Mouse (Mus musculus): Measurements from ENCODE around the gene Zfp566. TPM values are rescaled to one million over a fixed set of nuclear protein-coding genes. Genes with fewer than 3 reads are reported as not detected.
A peak's percentile ranks its signal among the peaks of the same experiment; 100 is the strongest.
"Not testable (repeated sequence)": the region's sequence is repeated elsewhere in the genome, so short reads cannot be mapped to it uniquely, and the experiment has no call there.

Zfp566 gene
- total RNA-seq (2021): 1 to 10 TPM; 2.2 to 2.6 TPM
- 1.5 and 1.6 TPM in 2 replicates for polyA plus RNA-seq (2012; rRNA removed)
- long read RNA-seq, partial matches to known transcripts: 0 of 1 reads
- long read RNA-seq, other reads (novel, unspliced or antisense): 0 of 1 reads

DNA sequence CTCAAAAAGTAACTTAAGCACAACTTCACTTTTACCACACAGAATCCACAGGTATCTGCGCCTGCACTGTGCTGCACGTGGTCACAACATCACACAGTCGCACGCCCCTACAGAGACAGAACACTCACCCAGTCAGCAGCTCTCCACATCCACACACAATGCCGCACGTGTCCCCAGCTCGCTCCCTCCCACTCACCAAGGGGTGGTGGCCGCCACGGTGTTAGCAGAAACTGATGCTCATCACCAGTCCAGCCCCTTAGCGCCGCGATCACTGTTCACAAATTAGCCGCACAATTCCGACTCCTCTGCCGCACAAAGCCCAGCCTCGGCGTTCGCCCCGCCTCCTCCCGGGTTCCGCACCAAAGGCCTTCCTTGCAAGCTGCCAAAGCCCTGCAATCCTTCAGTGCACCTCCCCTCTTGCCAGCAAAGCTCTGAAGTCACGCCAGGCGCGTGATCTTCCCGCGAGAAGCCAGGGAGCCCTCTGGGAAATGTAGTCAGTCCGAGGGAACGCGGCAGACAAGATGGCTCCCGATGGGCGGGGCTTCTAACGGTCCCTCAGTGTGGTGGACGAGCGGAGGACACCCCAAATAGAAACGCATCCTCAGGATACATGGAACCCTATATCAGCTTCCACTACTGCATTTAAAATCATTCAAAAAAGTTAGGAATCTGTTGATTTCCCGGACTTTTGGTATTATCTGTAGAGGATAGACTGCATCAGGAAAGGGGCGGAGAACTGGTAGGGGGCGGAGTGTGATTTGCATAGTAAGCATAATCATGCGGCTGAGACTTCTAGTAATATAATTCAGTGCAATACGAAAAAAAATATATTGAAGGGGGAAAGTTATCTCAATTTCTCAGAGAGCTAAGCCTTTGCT lies at the start of gene Zfp566, which contains the start of gene Gm26920:
Gene Zfp566 (minus strand): TSS at position 436 of the 878 bp plus-strand sequence.
Gene Gm26920 (minus strand): TSS at position 319 of the 878 bp plus-strand sequence.
- peak; percentile 98 for DNase-seq

DNA sequence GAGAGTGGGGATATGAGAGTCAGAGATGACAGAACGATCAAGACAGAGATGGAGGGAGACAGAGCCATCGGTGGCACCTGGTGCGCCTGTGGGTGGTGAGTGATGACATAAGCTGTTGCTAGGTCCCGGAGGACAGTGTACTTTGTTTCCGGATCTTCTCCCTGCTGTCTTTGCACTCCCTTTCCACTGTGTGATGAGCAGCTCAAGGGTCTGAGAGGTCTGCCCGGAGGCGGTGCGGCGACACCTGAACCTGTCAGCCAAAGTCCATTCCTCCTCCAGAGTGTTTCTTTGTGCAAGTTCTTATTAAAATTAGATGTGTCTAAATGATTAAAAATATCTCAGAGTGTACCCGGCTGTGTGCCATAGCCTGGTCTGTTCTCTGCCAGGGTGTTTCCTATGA lies 46.5 kb upstream of the Zfp566 start:
- DNase-seq: no peak

DNA sequence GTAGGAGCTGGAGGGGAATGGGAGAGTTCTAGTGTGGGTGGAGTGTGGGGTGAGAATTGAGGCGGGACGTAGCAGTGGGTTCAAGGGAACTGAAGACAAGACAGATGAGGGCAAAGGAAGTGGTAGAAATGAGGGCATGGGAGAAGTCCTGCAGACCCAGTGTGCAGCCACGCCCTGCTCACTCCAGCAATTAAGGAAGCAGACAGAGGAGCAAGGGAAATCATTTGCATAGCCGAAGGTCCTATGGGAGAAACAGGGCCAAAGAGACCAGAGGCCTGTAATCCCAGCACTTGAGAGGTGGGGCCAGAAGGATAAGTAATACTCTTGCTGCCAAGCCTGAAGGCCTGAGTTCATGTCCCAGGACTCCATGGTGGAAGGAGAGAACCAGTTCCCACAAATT lies 42.1 kb upstream of the Zfp566 start:
- no peak for DNase-seq

DNA sequence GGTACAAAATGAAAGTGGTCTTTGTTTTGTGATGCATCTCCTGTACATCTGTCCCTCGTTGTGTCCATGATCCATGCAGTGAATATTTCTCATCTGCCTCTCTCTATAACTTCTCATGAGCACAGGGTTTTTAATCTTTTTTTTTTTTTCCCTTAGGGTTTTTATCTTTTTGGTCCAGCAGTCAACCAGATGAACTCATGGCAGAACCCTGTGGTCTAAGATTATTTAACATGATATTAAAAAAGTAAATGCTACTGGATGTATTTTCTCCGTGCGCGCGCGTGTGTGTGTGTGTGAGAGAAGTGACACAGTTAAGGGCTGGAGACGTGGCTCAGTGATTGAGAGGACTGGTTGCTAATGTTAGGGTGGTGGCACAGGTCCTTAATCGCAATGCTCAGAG lies 39.6 kb upstream of the Zfp566 start:
- DNase-seq: no peak

DNA sequence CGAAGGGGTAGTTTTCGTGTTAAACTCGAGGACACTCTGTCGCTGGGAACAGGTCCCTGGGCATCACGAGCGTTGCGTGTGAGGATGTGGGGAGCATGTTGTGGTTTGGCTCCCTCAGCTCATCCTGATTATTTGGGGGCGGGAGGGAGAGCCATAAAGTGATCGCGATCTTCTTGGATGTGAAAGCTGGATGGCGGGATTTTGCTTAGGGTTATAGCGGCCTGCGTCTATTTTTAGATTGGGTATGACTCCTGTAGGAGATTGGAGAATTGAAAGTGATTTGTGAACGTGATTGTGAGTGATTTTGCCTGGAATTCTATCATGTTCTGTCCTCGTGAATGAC lies 31.8 kb upstream of the Zfp566 start:
- no peak for DNase-seq

DNA sequence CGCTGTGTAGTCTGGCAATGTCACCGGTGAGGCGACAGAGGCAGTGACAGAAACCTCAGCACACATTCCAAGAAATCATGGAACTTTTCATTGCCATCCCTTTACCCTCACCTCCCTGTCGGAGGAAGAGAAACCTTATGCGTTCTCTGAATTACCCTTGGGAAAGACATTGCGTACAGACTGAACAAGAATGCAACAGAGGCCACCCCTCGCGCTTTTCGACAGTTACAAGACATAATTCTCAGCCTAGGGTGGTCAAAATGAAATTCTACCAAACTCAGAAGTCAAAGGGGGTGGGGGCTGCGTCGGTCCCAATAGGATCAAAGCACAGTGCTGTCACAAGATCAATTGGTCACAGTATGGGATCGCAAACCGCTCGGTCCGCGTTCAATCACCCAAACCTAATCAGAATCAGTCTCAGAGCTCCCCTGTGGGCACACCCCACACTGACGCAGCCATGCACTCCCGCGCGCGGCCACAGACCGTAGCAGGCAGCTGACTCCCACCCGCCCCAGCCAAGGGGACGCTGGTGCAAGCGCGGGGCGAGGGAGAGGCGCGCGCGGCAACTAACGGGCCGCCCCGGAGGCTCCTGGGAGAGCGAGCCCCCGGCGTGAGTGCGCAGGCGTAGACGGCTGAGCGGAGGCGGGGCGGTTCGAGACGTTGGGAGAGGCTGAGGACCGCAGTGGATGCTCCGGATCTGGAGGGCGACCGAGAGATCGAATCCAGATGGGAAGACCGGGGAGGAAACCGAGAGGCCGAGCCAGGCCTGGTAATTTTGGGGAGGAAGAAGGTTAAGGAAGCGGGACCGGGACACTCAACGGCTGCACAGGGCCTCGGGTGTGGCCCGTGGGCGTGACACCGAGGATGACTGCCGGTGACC lies 31.2 kb upstream of the Zfp566 start, which contains the start of gene Zfp382:
Gene Zfp382 (plus strand): TSS at position 635 of the 880 bp plus-strand sequence.
- DNase-seq: peak; percentile 95

DNA sequence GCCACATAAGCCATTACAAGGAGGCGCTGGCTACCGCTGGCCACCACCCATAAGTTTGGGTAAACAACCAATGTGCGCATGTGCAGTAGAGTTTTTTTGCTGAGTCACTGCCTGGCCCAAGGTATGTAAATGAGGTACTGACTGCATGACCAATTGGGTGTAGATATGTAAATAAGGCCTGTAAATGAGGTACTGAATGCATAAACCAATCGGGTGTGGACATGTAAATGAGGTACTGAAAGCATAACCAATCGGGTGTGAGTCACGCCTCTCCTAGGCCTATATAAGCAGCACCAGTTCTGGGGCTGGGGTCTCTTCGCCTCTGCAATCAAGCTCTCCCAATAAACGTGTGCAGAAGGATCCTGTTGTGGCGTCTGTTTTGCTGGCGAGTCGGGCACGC lies 27.6 kb upstream of the Zfp566 start:
- not testable (repeated sequence) for DNase-seq

DNA sequence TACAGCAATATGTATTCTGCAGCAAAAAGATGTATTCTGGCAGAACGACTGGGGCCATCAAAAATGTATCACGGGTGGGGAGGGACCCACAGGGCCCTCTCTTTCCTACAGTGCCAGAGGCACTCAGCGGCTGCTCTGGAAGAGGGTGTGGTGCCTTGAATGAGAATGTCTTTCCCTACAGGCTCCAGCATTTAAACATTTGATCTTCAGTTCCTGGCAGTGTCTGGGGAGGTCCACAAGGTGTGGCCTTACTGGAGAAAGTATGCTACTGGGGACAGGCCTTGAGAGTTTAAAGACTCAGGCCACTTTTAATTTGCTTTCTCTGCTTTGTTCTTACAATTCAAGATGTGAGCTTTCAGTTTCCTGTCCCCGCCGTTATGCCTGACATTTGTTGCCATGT lies 25.7 kb upstream of the Zfp566 start:
- DNase-seq: no peak

DNA sequence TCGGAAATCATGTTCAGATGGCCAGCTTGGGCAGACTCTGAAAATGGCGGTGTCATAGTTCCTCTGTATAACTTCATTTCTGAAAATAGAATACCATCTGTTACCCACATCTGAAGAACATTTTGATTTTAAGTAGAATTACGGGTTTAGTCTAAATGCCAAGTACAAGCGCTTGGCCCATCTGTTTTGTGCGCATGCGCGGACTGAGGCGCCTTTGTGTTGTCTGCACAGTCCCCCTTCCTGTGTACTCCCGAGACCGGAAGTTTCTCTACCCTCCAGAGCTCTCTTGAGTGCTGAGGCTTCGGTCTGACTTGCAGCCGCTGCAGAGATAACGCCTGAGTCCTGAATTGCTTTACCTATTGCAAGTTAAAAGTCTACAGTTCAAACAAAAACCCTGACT lies 9.0 kb upstream of the Zfp566 start:
- no peak for DNase-seq

DNA sequence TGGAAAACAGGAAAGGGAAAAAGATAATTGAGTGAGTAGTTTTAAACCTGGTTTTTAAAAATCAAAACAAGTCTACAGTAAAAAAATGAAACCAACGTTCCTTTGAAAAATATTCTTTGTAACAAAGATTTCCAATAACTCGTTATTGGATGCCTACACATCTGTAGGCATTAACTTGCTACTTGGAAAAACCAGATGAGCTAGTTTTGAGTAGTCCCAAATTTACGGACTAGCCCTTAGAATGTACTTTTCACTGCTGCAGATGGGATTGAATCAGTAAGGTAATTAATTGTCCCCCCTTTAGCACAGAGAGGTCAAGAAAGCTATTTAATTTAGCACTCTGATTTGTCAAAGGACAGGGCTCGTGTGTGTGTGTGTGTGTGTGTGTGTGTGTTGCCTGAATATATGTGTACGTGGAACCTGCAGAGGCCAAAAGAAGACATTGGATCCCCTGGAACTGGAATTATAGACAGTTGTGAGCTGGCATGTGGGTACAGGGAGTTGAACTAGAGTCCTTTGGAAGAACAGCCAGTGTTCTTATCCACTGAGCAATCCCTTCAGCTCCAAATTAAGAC lies 5.3 kb upstream of the Zfp566 start:
- DNase-seq: no peak

DNA sequence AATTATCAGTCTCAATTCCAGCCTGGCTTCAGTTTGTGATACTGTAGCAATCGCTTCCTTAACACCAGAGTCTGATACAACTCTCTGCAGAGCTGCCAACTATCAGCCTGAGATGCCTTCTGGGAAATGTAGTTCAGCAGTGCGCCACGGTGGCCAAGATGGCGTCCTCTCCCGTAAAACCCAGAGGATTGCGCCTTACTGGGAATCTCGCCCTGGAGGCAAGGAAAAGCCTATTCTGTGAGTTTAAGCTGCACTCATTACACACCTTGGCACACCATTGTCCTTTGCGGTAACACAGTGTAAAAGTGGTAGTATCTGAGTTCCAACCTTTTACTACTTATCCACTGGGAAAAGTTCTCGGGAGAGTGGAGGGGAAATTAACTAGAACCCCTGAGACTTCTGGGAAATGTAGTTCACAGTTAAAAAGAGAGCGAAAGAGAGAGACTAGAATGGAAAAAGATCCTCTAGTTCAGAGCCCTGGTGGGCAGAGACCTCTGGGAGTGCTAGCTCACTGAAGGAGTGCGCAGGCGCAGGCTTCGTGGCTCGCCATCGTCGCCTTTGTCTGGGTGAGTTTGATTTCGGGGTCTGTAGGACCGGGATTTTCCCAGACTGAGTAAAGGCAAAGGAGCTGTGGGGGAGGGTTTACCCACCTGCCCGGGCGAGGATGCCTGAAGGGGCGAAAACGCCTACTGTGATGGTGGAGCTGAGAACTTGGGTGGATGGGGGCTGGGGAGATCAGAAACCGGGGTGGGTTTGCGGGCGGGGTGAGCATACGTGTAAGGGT lies 4.5 kb upstream of the Zfp566 start, which contains the start of gene Zfp260:
Gene Zfp260 (plus strand): TSS at position 132 of the 784 bp plus-strand sequence.
- DNase-seq: peak; percentile 92

DNA sequence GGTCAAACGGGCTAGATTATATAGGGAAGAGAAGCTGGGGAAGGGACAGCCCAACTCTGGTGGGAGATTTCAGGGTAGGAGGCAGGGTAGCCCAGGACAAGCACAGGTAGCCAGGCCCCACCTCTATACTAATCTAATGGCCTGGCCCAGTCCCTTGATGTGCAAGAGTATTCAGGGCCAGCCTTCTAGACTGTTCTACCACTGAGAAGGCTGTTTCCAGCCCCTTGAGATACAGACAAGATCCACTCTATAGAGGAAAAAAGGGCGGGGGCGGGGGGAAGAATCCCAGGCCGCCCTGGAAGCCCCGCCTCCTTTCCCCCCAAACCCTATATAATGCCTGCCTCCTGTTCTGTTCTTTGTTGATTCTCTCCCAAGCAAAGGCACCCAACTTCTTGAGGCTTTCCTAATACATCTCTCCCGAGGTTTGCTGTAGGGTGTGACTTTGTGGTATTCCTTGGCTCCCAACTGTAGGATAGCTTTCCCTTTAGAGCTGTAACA lies 3.6 kb upstream of the Zfp566 start:
- DNase-seq: no peak

DNA sequence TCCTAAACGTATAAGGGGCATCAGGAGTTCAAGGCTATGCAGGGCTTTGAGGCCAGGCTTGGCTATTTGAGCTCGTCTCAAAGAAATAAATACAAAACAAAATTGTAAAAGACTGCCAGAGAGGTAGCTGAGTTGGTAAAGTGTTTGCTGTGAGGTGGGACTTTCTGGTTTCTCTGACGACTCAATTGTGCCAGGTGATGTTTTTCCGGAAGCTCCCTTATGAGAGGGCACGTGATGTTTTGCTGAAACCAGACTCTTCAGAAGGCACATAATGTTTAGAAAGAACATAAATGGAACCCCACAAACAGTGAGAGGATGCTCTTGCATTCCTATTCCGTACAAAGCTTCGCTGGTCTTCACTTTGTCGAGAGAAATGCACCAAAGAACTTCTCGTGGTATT lies 2.3 kb upstream of the Zfp566 start:
- no peak for DNase-seq

DNA sequence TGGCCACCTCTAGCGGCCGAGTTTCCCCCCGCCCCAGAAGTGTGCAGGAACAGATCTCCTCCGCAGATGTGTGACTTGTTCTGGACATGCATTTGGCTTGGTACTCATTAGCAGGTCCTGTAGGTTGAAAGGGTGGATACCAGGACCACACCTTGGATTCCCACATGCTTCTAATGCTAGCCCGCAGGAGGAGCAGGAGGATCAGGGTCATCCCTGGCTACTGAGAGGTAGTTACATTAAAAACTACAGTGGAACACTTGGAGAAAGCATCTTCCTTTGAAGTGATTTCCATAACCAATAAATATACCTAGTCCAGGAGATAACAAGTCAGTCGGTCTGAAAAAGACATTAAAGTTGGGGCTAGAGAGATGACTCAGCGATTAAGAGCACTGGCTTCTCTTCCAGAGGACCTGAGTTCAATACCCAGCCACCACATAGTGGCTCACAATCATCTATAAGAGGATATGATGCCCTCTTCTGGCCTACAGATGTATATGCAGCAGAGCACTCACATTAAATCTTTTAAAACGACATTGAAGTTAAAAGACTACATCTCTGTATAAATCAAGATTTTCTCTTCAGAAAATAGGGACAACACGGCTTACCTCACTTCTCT lies 751 bp upstream of the Zfp566 start:
- no peak for DNase-seq

DNA sequence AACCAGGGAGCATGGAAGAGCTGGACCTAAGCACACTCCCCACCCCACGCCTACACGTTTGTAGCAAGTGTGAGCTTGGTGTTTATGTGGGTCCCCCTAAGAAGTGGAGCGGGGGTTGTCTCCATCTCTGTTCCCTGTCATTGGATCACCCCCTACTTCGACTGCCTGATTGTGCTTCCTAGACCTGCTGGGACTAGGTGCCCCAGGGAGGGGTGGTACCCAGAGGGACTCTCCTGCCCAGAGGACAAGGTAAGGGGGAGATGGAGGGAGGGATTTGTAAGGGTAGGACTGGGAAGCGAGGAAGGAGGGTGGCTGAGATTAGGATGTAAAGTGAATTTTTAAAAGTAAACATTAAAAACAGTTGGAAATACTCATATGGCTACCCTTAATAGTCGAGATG lies 922 bp downstream of the Zfp566 start:
- DNase-seq: no peak

DNA sequence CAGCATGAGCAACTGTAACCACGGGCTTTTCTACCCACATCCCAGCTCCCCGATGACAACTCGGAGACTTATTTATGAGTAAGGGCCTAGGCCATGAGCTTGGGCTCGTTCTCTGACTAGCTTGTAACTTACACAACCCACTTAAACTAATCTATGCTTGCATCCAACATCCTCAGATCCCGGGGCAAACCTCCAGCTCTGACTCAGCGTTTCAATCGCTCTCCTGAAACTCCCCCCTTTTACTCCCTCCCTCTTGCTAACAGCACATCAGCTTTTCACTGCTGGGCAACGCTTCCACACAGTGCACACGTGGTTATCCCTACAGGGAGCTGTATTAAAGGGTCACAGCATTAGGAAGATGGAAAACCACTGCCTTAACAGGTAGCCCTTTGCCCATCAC lies 3.8 kb downstream of the Zfp566 start:
- DNase-seq: no peak

DNA sequence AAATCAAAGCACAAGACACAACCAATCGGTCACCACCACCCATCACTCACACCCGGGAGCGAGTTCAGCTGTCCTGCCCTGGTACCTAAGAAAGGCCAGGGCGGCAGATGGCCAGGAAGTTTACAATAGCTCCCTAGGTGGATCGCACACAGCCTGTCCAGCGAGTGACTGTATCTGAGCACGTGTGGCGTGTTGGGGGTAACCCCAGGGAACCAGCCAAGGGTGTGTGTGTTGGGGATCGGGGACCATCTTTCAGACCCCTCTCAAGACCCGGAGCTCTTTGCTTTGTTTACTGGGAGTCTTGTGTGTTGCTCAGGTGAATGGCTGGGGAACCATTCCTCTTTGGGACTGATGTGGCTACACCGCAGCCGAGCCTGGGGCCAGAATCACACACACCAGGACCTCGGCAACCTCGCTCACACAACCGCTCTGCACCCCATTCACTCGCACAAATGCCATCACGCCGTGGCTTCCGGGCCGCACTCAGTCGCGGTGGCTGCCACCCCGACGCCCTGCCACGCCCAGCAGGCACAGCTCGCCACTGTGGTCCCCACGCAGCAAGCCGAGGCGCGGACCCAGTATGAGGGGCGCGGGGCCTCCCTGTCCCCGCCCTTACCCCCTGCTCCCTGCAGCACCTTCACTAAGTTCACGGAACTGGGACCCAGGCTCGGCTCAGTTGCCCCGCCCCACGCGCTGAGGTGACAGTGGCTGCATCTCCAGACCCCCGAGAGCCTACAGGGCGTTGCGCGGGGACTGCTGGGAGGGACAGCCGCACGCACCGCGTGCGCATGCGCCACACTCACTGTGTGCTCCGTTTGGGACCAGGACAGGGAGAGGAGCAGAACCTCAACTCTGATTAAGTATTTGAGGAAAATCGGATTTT lies 17.9 kb downstream of the Zfp566 start, which contains the start of gene Zfp82:
Gene Zfp82 (minus strand): TSS at position 755 of the 883 bp plus-strand sequence.
- peak; percentile 91 for DNase-seq

DNA sequence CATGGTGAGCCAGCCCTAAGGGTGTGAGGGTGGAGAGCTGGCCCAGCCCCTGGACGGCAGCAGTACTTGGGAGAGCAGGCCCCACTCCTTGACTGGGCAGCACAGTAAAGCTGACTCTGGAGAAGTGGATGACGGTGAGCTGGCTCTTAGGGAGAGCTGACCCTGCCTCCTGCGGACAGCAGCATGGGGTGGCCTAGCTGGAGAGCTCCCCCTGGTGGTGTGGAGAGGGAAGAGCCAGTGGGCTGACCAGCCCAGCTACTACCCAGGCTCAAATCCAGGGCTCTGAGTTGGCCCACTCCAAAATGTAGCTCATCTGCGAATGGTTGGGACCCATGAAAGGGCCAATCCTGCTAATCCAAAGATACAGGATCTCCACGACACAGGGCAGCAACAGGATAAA lies 25.7 kb downstream of the Zfp566 start:
- no peak for DNase-seq

DNA sequence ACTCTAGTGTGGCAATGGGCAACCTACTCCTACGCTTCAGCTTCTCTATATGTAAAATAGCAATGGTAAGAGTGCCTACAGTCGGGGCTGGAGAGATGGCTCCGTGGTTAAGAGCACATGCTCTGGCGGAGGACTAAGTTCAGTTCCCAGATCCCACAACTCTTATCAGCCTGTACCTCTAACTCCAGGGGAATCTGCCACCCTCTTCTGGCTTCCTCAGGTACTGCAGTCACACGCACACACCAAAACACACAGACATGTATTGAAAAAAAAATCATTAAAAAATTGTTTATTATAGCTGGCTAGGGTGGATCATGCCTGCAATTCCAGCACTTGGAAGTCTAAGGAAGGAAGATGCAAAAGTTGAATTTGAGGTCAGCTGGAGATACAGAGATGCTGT lies 27.8 kb downstream of the Zfp566 start:
- DNase-seq: no peak

DNA sequence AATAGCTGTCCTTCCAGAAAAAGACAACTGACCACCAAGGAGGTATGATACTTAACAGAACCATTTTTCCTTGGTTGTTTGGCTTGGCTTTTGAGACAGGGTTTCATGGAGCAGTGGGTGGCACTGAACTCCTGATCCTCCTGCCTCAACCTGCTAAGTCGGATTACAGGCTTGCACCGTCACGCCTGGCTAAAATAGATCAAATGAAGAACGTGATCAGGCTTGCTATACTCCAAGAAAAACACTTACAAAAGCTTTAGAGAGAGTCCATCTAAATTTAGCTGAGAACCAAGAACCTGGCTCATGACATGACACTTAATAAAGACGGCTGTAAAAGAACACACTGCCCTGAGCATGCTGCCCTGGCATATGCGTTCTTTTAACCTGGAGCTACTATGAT lies 30.0 kb downstream of the Zfp566 start:
- DNase-seq: no peak
